Mouse (Mus musculus) cerebellum, adult 8-10 months (tissue): ENCODE measurements around the gene Ccdc90b.
A peak's percentile ranks its signal among the peaks of the same experiment; 100 is the strongest.

Source experiments
- DNase-seq: peaks from one replicate; pipeline ENCODE4 v3.0.0; 2022

Ccdc90b gene

GRCm38 (mm10) chr7:92560986-92561876 is at the start of gene Ccdc90b:
TSS of gene Ccdc90b (plus strand) at chr7:92561149.
- peak; percentile 86 for DNase-seq

- no peak for DNase-seq
Observed at GRCm38 (mm10) chr7:92520397-92520796, 40.6 kb upstream of the Ccdc90b start.

- peak; percentile 56 for DNase-seq
Observed at GRCm38 (mm10) chr7:92520820-92521219, 40.1 kb upstream of the Ccdc90b start.

- no peak for DNase-seq
Observed at GRCm38 (mm10) chr7:92529245-92529644, 31.7 kb upstream of the Ccdc90b start.

GRCm38 (mm10) chr7:92532351-92533036 is 28.5 kb upstream of the Ccdc90b start:
- no peak for DNase-seq

- no peak for DNase-seq
Observed at GRCm38 (mm10) chr7:92546763-92547162, 14.2 kb upstream of the Ccdc90b start.

- no peak for DNase-seq
Observed at GRCm38 (mm10) chr7:92550248-92550989, 10.5 kb upstream of the Ccdc90b start.

- DNase-seq = peak; percentile 46
Observed at GRCm38 (mm10) chr7:92550990-92551392, 10.0 kb upstream of the Ccdc90b start.

GRCm38 (mm10) chr7:92558744-92559143 is 2.2 kb upstream of the Ccdc90b start:
- no peak for DNase-seq

GRCm38 (mm10) chr7:92566775-92567174 is 5.8 kb downstream of the Ccdc90b start:
- DNase-seq = no peak

GRCm38 (mm10) chr7:92580491-92581207 is 19.7 kb downstream of the Ccdc90b start:
- peak; percentile 64 for DNase-seq

- no peak for DNase-seq
Observed at GRCm38 (mm10) chr7:92583567-92583966, 22.6 kb downstream of the Ccdc90b start.

GRCm38 (mm10) chr7:92589986-92590385 is 29.0 kb downstream of the Ccdc90b start:
- DNase-seq = no peak

- no peak for DNase-seq
Observed at GRCm38 (mm10) chr7:92590842-92591241, 29.9 kb downstream of the Ccdc90b start.

GRCm38 (mm10) chr7:92604961-92605360 is 44.0 kb downstream of the Ccdc90b start:
- no peak for DNase-seq

- DNase-seq = no peak
Observed at GRCm38 (mm10) chr7:92610830-92611229, 49.9 kb downstream of the Ccdc90b start.

- DNase-seq = no peak
Observed at GRCm38 (mm10) chr7:92624488-92624887, 63.5 kb downstream of the Ccdc90b start.

GRCm38 (mm10) chr7:92630167-92630566 is 69.2 kb downstream of the Ccdc90b start:
- DNase-seq = peak; percentile 21
